Mouse (Mus musculus) right cerebral cortex, adult 2 months (tissue): ENCODE data around the gene Foxd1.

Experiments used
- DNase-seq, 2 experiments: peaks; one replicate each; pipeline ENCODE4 v3.0.0; 2021 to 2022; ENCODE audit warnings: low spot score in 2 of 2

Gene Foxd1

DNA sequence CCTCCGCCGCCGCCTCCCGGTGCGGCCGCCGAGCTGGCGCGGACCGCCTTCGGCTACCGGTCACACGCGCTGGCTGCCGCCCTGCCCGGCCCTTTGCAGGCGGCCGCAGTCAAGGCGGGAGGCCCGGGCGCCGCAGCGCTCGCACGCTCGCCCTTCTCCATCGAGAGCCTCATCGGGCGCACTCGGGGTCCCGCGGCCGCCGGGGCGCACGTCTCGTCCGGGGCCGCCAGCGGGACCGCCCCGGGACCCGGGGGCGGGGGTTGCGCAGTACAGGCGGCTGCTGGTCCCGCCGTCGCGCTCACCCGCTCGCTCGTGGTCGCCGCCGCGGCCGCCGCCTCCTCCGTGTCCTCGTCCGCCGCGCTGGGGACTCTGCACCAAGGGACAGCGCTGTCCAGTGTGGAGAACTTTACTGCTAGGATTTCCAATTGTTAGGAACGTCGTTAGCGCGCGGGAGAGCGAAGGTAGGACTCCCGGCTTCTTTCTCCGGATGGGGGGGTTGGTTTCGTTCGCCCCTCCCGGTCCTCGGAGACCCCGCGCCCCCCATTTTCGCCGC lies 1.6 kb downstream of the Foxd1 start:
- DNase-seq, result no peak

DNA sequence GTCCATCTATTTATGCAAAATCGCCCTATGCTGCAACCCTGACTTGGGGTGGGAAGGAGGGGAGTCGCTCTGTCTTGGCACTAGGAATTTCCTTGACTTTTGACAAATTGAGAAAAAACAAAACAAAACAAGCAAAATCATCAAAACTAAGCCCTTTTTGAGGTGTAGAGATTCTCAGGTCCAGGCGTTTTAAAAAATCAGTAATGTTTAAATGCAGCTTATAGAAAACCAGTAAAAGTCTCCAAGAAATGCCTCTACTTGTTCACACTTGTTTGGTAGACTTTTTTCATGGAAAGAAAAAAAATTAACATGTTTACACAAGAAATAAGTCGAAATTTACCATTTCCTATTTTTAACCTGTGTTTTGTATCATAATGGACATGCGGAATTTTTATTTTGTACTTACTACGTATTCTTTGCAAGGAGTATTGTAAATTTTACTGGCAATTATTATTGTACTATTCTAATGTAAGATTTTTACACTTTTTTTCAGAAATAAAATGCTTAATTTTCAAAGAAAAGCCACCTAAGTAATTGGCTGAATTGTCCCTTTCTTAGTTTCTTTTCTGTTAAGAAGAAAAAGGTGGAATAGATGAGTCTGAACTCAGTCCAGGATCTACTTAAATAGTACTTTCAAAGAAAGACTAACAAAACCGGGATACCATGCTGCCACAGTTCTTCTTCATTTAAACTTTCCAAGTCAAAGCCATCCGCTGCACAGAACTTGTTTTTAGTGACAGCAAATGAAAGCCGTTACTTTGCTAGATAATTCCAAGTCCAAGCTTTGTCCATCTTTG lies 2.3 kb downstream of the Foxd1 start:
- no peak for DNase-seq

DNA sequence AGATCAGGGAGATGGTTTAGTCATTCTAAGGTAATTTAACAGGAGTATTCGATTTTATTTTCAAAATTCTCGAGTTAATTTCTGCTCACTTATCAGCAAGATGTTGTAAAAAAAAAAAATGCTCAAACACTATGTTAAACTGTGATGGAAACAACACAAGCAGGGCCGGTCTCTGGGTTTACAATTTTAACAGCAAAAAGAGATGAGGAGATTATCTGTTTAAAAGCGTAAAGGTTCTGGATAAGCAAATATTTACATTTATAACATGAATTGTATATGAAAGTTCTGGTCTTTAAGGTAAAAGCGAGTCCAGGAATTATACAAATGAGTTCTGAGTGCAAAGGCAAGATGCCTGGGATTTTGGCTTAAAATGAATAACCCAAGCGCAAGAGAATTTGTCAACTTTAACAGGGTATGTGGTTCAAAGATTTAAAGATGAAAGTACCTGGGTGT lies 3.0 kb downstream of the Foxd1 start:
- DNase-seq, result no peak

DNA sequence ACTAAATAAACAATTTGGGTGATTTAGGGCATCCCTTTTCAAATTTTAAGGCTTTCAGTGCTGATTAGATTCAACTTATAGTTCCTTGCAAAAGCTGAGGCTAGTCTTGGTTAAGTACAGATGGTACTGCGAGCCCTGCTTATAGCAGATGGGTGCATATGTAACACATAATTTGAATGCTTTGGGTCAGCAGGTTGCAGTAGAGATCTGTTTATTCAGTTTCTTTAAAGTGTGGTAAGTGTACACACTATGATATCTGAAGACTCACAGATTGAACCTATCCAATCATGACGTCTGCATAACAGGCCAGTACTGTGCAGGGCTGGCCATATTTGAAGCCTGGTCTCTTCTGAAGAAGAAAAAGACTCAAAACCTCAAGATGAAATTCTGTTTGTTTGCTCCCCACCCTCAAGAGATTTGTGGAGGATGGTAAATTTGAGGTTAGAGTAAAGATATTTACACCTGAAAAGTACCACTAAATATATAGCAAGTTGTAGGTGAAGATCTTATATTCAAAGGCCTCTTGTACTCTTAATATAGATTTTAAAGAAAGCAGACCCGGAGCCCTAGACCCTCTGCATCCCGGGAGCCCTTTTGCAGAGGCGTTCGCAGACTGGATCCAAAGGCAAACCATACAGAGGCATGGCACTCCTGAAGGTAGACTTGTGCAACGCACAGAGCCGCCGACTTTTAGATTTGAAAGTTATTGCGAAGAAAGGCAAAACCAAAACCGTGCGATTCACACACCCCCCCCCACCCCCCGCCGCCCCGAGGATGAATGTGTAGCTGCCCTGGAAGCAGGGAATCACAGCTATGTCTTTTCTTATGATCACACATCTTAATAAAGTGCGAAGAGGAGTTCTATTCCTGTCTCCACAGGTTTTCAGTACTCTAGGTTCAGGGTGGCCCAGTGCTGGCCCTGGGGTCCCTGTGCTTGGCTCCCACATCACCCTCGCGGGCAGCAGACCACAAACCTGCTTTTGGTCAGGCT lies 3.7 kb downstream of the Foxd1 start:
- DNase-seq, result no peak

DNA sequence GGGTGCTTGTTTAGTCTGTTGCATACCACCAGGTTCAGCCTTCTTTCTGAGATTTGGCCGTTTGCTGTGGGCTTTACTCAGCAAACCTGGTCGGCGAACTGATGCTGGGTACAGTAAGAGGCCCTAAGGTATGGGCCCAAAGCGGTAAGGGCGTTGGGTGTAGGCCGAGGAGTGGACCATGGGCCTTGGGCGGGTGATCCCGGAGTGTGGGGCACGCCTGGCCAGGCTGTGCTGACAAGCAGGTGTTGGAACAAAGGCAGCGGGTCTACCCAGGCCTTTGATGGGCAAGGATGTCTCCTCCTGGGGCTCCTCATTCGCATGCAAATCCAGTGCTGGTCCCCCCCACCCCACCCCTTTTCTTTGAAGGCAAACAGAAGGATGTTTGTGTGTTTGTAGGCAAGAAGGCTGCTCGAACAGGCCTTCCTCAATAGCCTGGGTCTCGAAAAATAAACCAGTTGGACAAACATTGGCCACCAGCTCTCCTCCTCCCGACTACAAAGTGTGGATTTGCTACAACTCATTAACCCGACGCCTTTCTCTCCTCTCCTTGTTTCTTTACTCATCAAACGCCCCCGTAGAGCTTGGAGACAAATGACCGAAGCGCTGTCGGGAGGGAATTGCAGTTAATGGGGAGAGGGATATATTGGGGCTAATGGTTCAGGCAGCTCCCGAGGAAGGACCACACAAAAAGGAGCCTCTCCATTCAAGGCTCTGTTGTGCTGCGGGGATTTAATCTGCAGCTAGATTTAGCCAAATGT lies 4.6 kb downstream of the Foxd1 start:
- no peak for DNase-seq

DNA sequence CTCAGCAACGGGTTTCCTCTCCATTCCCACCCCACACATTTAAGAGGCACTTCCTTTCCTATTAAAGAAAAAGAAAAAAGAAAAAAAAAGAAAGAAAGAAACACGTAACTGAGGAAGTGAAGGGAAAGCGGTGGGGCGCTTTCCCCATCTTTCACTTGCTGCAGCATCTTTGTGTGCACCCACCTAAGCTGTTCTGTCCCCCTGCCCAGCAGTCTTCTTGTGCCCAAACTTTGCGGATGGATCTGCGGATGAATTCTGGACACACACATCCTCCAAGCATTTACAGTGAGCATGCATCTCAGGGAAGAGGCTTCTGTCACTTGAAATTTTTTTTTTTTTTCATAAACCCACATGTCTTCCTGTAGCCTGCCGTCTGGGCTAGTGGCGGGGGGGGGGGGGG lies 5.3 kb downstream of the Foxd1 start:
- no peak for DNase-seq

DNA sequence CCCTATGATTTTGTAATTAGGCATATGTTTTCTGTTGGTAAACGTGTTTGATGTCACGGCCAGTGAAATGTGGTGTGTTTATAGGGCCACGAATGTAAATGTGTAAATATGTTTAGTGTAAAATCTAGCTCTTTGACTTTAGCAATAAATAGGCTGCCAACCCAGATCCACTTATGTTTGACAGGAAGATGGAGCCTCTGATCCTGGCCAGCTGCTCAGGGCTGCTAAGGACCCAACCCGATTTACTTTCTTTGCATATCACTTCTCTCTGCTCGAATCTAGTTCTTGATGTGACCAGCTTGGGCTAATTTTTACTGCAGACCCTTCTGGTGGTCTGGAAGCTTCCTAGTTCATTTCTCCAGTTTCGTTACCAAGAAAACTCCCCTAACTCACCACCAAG lies 6.3 kb downstream of the Foxd1 start:
- DNase-seq, result no peak

DNA sequence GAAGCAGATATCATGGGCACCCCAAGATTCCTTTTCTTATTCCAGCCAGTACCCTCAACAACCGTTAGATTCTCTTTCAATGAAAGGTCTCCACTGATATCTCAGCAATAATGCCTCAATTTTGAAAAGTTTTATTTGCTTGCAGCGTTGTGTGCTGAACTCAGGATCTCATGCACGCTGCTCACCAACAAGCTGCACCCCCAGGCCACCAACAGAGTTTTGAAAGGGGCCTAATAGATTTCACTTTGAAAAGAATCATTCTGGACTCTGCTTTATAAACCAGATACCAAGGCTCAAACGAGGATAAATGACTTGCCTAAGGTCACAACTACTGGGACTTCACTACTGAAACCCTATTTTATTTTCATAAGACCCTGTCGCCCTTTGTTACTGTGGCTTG lies 7.1 kb downstream of the Foxd1 start:
- no peak for DNase-seq

DNA sequence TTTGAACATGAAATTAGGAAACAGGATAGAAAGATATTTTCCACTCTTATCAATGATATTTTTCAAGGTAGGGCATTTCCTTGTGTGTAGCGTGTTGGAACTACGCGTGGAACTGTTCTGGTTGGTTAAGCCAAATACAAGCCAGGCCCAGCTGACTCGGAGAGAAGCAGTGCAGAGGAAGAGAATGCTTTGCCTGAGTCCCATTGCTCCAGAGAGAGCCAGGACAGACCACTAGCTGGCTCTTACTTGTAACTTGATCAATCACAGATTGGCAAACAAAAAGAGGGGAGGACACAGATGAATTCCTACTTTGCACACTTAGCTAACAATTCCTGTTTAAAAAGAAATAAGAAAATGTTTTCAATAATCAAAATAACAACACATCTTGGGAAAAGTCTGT lies 9.0 kb downstream of the Foxd1 start:
- no peak for DNase-seq

DNA sequence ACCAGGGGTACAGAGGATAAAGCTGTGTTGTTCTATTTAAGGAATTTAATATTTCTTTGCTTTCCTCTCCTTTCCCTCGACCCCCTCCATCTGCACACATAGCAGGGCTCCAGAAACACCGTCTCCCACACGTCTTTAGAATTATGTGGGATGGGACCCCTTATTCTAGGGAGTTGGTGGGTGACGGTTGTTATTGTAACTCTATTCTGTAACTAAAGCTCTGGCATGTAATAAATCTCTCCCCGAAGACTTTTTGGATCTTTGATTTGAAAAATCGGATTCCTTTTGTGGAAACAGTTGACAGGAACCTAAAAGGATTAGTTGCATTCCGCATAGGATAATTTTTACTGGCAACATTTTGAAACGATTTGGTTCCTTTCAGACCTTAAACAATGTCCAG lies 11.0 kb downstream of the Foxd1 start:
- no peak for DNase-seq

DNA sequence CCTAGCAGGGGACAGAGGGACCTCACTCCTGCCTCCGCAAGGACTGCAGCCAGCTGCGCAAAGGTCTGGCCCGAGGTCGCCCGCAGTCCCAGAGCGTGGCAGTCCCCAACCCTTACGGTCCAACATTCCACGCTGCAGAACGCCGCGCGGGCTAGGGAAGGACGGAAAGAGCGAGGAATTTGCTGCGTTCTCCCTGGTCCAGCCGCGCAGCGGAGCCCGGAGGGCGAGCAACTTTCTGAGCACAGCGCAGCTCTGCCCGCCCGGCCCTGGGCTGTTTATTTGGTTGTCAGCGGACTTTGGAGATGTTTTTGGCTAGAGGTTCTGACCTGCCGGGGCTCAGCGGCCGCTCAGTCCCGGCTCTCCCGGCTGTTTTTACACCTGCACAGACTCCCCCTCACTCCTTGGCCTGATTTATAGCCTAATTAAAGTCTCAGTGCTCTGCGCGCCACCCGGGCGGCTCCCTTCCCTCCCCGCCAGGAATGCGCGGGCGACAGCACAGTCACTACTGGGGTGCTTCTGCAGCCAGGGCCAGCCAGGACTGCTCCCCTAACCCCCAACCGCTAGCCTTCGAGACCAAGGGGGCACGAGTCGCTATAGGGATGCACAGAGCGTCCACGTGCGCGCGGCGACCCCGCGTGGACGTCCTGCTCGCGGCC lies 11.9 kb downstream of the Foxd1 start:
- no peak for DNase-seq

DNA sequence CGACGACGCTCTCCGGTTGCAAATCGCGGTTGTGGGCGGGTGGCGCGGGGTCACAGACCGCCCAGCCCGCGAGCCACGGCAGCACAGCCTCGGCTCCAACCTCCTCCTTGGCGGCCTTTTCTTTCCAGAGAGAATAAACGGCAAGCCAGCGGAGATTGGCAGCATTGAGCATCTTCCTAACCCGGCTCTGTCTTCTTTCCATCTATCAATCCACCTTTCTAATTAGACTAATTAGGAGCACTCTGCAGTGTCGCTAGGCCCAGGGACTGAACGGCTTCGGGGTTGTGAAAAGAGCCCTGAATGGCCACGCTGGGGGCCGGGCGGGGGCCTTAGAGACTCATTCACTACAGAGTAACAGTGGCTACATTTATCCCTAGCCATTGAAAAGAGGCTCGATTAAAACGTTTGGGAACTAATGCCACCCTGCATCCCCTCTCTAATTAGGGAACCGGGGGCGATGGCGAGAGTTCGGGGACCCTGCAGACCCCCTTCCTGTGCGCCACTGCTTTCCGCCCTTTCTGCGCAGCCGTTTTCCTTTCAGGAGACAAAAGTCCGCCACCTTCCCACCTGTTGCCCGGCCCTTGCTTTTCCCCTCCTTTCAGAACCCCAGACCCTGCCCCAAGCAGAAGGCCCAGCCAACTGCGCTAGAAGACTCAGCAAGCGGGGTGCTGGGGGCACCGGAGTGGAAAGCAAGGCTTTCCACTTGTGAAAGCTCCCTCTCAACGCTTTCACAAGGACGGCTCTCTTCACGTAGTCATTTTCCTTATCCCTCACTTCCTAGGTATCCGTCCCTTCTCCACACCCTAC lies 12.6 kb downstream of the Foxd1 start:
- DNase-seq, result no peak

DNA sequence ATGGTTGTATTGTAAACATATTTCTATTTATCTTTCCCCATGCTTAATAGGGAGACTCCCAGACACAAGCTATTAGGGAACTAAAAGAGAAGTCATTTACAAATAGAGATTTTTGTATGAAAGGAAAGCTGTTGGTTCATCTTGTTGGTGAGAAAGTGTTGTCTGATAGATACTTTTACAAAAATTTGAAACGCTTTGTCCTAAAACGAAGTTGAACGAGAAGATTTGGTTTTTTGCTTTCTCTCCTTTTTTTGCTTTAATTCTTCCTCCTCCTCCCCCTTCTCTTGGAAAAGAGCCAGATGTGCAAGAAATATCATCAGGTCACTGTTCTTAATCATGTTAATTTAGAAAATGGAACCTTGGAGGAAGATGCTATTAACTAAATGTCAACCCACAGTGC lies 13.6 kb downstream of the Foxd1 start:
- DNase-seq, result no peak

DNA sequence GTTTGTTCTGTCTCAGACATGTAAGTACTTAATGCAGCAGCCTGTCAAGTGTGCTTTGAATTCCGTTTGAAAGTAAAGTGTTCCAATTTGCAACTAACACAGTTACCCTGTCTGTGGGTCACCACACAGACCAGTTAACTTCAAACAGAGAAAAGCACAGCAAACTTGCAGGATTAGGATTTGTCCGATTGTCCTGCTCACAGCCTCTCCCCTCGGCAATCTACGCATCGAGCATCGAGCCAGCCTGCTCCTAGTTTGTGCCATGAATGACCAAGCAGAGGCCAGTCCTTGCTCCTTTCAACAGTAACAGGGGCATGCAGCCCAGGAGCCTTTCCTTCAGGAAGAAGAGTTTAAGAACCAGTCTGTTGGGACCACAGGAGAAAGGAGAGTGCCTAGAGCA lies 15.0 kb downstream of the Foxd1 start:
- DNase-seq, result no peak

DNA sequence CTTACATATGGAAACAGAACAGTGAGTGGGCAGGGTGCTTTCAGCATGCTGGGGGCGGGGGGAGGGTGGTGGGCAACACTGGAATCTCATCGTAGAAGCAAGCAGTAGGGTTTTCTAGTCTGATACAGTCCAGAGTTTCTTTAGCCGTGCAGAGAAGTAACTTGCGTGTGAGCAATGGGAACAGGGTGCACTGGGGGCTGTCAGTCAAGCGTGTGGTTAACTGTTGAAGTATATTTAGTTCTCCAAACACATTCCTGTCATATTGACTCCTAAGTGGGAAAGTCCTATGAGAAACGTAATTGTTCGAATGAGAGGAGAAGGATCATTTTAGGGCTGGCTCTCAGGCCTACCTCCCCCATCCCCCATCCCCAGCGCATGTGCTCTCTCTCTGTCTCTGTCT lies 20.5 kb downstream of the Foxd1 start:
- no peak for DNase-seq

DNA sequence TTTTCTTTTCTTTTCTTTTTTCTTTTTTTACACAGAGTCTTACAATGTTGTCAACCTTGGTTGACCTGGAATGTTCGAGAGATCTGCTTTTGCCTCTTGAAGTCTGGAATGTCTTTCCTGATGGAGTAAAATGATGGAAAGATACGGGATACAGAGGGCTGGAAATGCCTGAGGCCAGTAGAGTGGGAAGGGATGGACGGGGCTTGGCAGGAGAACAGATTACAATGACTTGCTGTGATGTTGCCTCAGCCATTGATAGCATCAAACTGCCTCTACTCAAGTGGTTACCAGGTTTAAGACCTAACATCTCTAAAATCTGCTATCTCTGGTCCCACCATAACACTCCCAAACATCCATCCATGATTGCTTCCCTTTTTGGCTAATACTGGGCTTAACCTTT lies 20.9 kb downstream of the Foxd1 start:
- DNase-seq, result no peak

DNA sequence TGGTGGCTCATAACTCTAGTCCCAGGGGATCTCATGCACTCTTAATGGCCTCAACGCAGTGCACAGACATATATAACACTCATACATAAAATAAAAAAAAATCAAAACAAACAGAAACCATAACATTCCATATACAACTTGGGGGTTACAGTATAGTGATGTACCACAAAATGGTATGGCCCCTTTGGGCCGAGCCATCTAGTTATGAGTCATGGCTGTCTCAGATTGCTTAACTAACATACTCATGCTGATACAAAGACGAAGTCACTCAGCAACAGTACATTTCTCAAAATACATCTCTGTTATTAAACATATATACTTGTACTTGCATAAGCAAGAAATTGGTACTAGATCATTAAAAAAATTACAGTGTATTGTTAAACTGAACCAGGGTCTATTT lies 23.7 kb downstream of the Foxd1 start:
- DNase-seq, result no peak

DNA sequence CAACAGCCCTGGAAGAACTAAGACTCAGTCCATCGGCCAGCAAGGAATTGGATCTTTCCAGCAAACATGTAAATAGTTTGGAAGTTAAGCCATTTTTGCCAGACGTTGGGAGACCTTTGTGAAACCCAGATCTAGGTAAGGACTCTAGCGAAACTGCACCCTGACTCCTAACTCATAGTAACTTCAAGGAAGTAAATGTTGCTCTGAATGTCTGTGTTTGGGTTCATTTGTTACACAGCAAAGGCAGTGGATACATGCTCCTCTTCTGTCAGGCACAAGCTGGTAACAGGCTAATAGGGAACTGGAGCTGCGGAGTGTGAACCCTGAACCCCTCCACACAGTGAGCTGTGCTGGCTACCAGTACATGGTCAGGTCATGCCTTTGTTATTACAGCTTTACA lies 28.7 kb downstream of the Foxd1 start:
- DNase-seq, result no peak

DNA sequence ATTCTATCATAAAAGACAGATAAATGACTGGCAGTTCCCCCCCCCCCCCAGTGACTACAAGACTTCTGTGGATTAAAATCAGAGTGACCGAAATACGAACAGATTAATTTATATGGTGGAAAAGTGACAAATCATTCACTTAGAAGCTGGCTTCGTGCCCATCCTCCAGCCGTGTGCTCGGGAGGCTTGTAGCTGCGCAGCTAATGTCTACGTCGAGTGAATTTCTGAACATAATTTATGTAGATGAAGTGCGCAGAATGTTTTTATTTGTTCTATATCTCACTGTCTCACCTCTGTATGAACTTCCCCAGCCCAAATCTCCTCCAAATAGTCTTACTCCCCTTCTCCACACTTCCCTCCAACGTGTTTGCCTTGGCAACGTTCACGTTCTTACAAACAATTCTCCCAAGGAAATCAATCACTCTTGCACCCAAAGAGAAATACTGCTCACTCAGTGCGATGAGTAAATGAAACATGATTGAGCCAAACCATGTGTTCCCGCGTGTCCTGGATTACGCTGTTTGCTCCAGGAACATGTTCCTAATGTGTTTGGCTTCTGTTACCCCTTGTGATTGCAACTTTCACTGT lies 30.0 kb downstream of the Foxd1 start:
- DNase-seq, result no peak

DNA sequence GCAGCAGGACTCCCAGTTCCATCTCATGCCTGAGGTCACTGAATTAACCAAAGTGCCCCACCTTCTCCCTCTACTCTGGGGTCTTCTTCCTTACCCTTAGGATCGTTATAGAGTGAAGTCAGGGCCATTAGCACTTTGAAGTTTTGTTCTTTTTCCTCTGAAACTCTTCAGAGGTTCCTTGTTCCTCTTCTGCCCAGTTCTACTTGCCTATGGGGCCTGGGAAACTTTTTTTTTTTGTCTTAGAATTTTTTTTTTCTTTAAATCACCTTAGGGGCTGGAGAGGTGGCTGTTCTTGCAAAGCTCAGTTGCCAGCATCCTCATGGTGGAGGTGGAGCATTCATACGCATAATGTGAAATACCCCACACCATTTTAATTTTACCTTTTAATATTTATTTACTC lies 31.8 kb downstream of the Foxd1 start:
- DNase-seq, result no peak
